Mouse (Mus musculus) neutrophil, adult 5-6 weeks (primary cell): ENCODE measurements around the gene Lsmem1. TPM values are rescaled to one million over a fixed set of nuclear protein-coding genes. Genes with fewer than 3 reads are reported as not detected.
A peak's percentile ranks its signal among the peaks of the same experiment; 100 is the strongest.

Experiments used
- ATAC-seq: fragments of 151-379, 151-347 bp; 2 replicates; pipeline ENCODE4 v1.8.0; 2017; ENCODE audit warnings: mild to moderate bottlenecking, moderate TSS enrichment; ENCODE audit not compliant: insufficient number of reproducible peaks, poor library complexity, low FRiP score, severe bottlenecking; ENCODE audit errors: extremely low read depth
- total RNA-seq: library from RNA; stranded (forward); fragments of 200-1000 nt; gene quantifications from 2 replicates; pipeline ENCODE4 v1.2.3, GENCODE M21; 2017

The Lsmem1 gene
- total RNA-seq, 1 experiment from 2014 or later, result 0.23 TPM

DNA sequence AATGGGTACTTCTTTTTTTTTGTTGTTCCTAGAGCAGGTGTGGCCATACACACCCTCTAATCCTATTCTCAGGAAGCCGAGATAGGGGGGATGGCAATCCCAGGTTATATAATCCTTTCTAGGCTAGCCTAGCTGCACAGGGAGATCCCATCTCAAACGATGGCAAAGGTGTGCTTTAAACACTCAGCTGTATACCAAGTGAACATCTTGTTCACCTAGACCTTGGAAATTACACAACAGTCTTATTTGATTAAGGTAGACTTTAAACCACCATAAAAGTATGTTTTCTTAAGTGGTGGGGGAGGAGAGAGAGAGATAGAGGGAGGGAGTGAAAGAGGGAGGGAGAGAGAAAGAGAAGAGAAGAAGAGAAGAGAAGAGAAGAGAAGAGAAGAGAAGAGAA, 38.5 kb downstream of the Lsmem1 start:
- no peak for ATAC-seq

DNA sequence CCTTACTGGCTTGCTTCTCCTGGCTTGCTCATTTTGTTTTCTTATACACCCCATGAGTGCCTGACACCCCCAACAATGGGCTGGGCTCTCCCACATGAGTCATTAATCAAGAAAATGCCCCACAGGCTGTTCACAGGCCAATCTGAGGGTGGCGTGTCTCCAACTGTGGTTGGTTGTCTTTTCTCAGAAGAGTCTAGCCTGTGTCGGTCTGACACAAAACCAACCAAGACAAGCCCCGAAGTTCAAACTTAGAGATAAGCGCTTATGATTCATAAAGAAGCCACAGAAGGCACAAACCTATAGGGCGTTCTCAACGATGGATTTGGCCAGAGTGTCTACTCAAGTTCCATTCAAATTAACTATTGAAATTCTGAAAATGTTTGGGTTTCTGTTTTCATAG, 45.1 kb downstream of the Lsmem1 start:
- ATAC-seq, result no peak

DNA sequence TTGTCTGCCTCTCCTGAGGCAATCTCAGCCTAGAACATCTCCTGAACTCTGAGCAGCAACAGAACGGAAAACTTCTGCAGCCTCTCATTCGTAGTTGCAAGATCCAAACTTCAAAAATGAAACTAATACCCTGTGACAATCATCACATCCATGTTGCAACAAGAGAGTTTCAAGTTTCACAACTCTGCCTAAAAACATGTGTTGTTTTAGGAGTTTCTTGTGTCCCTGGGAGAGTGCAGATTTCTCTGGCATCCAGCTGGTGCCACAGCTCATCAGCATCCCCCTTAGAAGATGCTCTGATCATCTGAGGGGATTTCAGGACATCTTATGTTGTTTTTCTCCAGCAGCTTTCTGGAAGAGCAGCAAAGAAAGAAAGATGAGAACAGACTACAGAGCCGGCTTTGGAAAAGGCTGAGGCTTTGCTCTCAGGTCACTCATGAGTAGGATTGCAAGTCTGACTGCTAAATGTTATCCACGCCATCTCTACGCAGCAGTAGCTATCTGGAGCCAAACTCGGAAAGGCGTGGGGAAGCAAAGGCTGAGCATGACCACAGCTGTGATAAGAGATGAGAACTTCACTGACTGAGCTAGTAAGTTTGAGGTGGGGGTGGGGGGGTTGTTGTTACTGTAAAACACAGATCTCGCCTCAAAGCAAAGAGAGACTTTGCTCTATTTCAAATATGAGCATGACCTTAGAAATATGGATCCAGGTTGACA, 46.8 kb downstream of the Lsmem1 start:
- ATAC-seq, result no peak

DNA sequence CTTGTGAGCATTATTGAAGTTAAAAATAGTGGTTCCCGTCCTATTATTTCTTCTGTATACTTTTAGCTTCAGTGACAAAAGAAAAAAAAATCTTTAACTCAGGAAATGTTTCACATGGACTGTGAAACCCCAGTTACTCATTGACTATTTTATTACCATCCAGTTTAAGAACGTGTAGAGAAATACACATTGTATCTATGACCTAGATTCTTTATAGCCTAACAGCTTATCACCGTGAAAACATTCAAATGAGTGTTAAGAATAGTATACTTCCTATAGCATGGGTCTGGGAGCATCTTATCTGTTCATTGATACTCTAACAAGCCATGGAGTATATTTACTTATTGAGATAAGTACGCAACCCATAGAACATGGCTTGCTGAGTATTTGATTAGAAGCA, 52.0 kb downstream of the Lsmem1 start:
- no peak for ATAC-seq

DNA sequence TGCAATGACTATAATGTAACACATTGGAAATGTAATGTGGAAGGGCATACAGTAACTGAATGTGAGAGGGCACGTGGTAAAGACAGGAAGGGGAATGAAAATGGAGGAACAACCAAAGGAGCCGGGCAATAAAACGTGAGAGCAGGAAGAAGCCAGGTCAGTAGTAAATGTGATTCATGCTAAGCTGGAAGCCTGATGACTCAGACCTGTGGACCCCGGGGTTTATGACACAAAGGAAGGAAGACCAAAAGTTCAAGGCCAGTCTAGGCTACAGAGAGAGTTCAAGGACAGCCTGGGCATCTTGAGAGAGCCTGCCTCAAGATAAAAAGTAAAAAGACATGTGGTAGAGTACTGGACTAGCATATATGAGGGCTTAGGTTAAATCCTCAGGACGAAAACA, 52.8 kb downstream of the Lsmem1 start:
- no peak for ATAC-seq

DNA sequence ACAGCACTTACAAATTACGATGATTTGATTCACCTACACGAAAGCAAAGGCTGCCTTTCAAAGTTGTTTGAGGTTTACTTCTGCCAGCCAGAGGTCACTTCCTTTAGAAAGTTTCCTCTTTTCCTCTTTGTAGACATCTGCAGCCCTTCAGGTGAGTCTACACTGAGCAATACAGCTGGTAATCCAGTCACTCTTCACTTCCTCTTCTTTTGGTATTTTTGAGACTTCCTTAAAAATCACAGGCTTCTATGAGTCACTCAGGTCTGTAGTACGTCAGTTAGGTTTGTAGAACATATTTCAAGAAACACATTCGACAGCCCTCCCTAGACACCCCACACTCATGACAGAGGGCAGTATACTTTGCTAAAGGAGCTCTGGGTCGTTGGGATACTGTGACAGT, 58.6 kb downstream of the Lsmem1 start:
- ATAC-seq, result peak; percentile 81

DNA sequence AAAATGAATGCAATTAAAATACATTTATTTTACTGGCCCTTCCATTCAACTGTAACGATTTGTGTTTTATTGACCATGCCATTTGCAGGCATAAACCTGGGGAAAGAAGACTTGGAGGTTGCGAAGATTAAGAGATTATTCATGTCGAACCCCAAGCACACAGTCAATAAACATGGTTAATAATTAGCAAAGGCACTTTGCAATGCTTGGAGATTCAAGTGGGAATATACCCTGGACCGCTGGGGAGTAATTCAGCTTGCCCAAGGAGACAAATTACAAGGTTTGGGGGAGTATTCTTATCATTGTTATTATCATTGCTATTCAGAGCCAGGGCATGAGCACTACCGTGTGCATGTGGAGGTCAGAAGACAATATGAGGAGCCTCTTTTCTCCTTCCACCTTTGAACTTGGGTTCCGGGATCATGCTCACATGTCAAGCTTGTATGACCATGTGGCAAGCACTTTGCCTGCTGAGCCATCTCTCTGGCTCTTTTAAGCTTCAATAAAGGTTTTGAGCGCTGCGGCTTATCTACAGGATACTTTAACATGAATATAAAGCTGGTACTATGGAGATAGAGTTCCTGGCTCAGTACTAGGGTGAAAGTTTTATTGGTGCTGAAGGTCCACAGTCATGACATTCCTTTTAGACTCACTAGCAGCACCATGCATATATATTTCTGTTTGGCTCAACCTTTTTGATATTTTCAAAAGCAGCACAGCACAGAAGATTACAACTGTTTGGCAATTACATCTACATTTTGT, 59.6 kb downstream of the Lsmem1 start:
- no peak for ATAC-seq

DNA sequence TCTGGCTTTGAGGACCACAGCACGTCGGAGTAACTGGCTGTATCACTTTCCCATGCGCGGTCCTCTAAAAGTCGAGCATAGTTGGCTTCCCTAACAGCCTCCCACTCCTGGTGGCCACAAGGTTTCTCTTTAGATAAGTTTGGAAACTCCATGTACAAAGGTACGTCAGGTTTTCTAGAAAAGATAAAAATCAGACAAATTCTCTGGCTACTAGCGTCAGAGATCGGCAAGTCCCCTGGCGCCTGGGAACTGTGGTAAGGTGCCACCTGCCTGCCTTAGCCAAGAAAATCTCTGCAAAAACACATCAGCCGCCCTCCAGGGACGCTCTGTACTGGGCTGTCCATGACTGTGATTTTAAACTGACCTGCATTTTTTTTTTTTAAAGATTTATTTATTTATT, 64.8 kb downstream of the Lsmem1 start:
- no peak for ATAC-seq

DNA sequence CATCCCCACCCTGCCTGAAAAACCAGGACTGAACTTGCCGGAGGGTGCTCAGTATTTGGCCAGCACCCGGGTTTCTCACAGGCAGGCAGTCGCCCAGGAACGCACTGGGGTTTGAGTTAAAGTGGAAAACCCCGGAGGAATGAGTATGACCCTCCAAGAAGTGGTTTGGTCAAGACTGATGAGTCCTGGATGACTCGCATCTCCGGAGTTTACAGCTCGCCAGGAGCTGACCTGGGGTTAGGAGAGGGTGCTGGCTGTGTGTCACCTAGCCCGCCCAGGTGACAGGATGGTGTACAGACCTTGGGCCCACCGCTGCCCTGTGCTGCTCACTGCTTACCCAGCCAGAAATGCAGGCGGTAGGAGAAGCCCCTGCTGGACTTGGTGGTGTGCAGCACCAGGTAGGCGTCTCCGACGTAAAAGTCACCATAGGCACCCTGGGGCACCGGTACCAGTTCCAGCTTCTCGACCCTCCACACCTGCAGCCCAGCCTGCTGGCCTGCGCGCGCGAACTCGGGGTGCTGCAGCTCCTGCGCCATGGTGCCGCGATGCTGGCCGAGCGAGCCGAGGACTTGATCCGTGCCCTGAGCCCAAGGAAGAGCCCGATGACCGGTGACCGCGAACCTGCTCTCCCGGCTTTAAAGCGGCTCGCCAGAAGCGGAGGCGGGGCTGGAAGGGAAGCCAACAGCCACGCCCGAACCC, 65.6 kb downstream of the Lsmem1 start, which contains the start of gene Scin:
Gene Scin, minus strand, starts transcription at position 656 of the 699 bp plus-strand sequence.
- ATAC-seq, result peak; percentile 23; the same call in 1 of the 2 replicates

DNA sequence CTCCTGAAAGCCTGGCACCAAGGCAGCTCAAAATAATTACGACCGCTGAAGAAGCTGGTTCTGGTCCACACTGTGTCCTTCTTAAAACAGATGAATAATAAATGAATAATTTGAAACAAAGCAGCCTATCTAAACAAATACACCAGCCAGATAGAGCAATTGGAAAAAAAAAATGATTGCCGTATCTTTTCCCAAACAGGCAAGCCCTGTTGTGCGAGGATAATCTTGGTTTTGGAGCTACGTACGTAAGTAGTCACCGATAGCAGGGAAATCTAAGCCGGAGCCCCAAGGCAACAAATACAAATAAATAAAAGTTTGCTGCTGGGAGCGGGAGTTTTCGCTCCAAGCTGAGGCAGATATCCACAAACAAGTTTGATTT, 66.1 kb downstream of the Lsmem1 start:
- no peak for ATAC-seq

Other genes starting within 250 kb of the Lsmem1 start
- gene Arl4a, start 161.5 kb downstream of the Lsmem1 start, total RNA-seq, result 19.5 and 22.5 TPM in 2 replicates
- not detected in 2 replicates for gene Scin, start 65.3 kb downstream of the Lsmem1 start, total RNA-seq
- gene Ifrd1, start 49.0 kb upstream of the Lsmem1 start, total RNA-seq, result 83.0 and 103 TPM in 2 replicates
- 26.4 and 28.4 TPM in 2 replicates for gene Zfp277, start 246.4 kb upstream of the Lsmem1 start, total RNA-seq
- 5.9 and 7.6 TPM in 2 replicates for gene Dock4, start 246.5 kb upstream of the Lsmem1 start, total RNA-seq